In genomic region chr7:136275651-136276050, GRCm38 (mm10) we compare ENCODE assay signal across 20 mouse cellular contexts.
DNase-seq lines count a peak whose midpoint lies in the region; ATAC-seq and TF ChIP-seq lines count a peak whose summit lies in the region.
"Had no signal": no experiment of that assay in that cellular context is flagged by ENCODE, and none has a peak within 500 bp of the region (broad histone marks: within the 10 kb centered on the region; RNA-seq: fewer than 3 reads in every experiment).

No protein-coding gene starts in this region.

- no peaks in the 10 kb centered on the region for H3K36me3 ChIP-seq in heart, embryonic 15.5 days
- H3K36me3 ChIP-seq in heart, adult 2 months (ENCODE audit: control insufficient read depth, insufficient read depth, low read length) = no peaks in the 10 kb centered on the region
- no peaks in the 10 kb centered on the region for H3K36me3 ChIP-seq in midbrain, embryonic 14.5 days (ENCODE audit: control insufficient read depth, insufficient read depth, low read length)
- H3K36me3 ChIP-seq in midbrain, embryonic 15.5 days (replicated peaks) = no peaks in the 10 kb centered on the region
- H3K36me3 ChIP-seq: embryonic facial prominence, embryonic 12.5 days; forebrain, embryonic 15.5 days; heart, embryonic 10.5 days; hindbrain, embryonic 10.5 days; intestine, embryonic 15.5 days had no signal

- WGBS in heart, embryonic 15.5 days = 54% methylated on average over 10 of the region's 10 CpGs
- 65% methylated on average over 10 of the region's 10 CpGs for WGBS in heart, adult 2 months
- 49% methylated on average over 10 of the region's 10 CpGs for WGBS in midbrain, embryonic 14.5 days
- WGBS in midbrain, embryonic 15.5 days = 44% methylated on average over 10 of the region's 10 CpGs

- no peaks in the 10 kb centered on the region for H3K9me3 ChIP-seq in heart, embryonic 15.5 days (replicated peaks)
- no peaks in the 10 kb centered on the region for H3K9me3 ChIP-seq in midbrain, embryonic 14.5 days (ENCODE audit: control insufficient read depth, low read length)
- H3K9me3 ChIP-seq in midbrain, embryonic 15.5 days = no peaks in the 10 kb centered on the region
- H3K9me3 ChIP-seq: embryonic facial prominence, embryonic 12.5 days; forebrain, embryonic 15.5 days; heart, embryonic 10.5 days; hindbrain, embryonic 10.5 days; intestine, embryonic 15.5 days had no signal

- H3K4me3 ChIP-seq in heart, embryonic 15.5 days = no peak overlapping the region
- H3K4me3 ChIP-seq in heart, adult 2 months = no peak overlapping the region
- H3K4me3 ChIP-seq in midbrain, embryonic 14.5 days (replicated peaks; ENCODE audit: low read depth, low read length) = no peak overlapping the region
- no peak overlapping the region for H3K4me3 ChIP-seq in midbrain, embryonic 15.5 days
- H3K4me3 ChIP-seq: embryonic facial prominence, embryonic 12.5 days; forebrain, embryonic 15.5 days; heart, embryonic 10.5 days; hindbrain, embryonic 10.5 days; intestine, embryonic 15.5 days had no signal

- no peak for TF ChIP-seq EP300 in heart, adult 2 months (IDR thresholded peaks at IDR 0.05; ENCODE audit: insufficient read depth, low read depth, low read length)

- no peak overlapping the region for H3K9ac ChIP-seq in heart, embryonic 15.5 days
- no peak overlapping the region for H3K9ac ChIP-seq in heart, adult 2 months (ENCODE audit: low read depth, low read length)
- H3K9ac ChIP-seq in midbrain, embryonic 14.5 days (replicated peaks; ENCODE audit: low read length) = no peak overlapping the region
- no peak overlapping the region for H3K9ac ChIP-seq in midbrain, embryonic 15.5 days
- H3K9ac ChIP-seq: embryonic facial prominence, embryonic 12.5 days; forebrain, embryonic 15.5 days; hindbrain, embryonic 14.5 days; intestine, embryonic 15.5 days had no signal

- H3K27me3 ChIP-seq in heart, embryonic 15.5 days = peaks cover 5% of the 10 kb centered on the region; the same call in 1 of the 2 replicates
- H3K27me3 ChIP-seq in heart, adult 2 months (ENCODE audit: control insufficient read depth, insufficient read depth, low read length) = no peaks in the 10 kb centered on the region
- no peaks in the 10 kb centered on the region for H3K27me3 ChIP-seq in midbrain, embryonic 14.5 days (ENCODE audit: control insufficient read depth, insufficient read depth, low read length)
- H3K27me3 ChIP-seq in midbrain, embryonic 15.5 days (replicated peaks) = no peaks in the 10 kb centered on the region
- H3K27me3 ChIP-seq: embryonic facial prominence, embryonic 12.5 days; intestine, embryonic 15.5 days; Patski had no signal

- H3K27ac ChIP-seq in heart, embryonic 15.5 days = no peak overlapping the region
- no peak overlapping the region for H3K27ac ChIP-seq in heart, adult 2 months
- H3K27ac ChIP-seq in midbrain, embryonic 14.5 days (replicated peaks; ENCODE audit: low read depth, low read length) = no peak overlapping the region
- no peak overlapping the region for H3K27ac ChIP-seq in midbrain, embryonic 15.5 days
- H3K27ac ChIP-seq: embryonic facial prominence, embryonic 12.5 days; forebrain, embryonic 15.5 days; heart, embryonic 10.5 days; hindbrain, embryonic 10.5 days; hindbrain, embryonic 14.5 days; intestine, embryonic 15.5 days had no signal

- H3K79me2 ChIP-seq in heart, adult 2 months (replicated peaks; ENCODE audit: control insufficient read depth, insufficient read depth, low read length) = no peaks in the 10 kb centered on the region

- H3K4me1 ChIP-seq in heart, embryonic 15.5 days (replicated peaks) = no peaks in the 10 kb centered on the region
- H3K4me1 ChIP-seq in heart, adult 2 months (ENCODE audit: control insufficient read depth, insufficient read depth, low read length) = no peaks in the 10 kb centered on the region
- no peaks in the 10 kb centered on the region for H3K4me1 ChIP-seq in midbrain, embryonic 14.5 days (ENCODE audit: control insufficient read depth, insufficient read depth, low read length)
- H3K4me1 ChIP-seq in midbrain, embryonic 15.5 days = peaks cover 3% of the 10 kb centered on the region; the same call in 1 of the 2 replicates
- H3K4me1 ChIP-seq: embryonic facial prominence, embryonic 12.5 days; forebrain, embryonic 15.5 days; heart, embryonic 10.5 days; hindbrain, embryonic 10.5 days; intestine, embryonic 15.5 days had no signal

- no peak for TF ChIP-seq POLR2A in heart, adult 2 months (IDR thresholded peaks at IDR 0.05; ENCODE audit: insufficient read depth, low read depth, low read length)

- ATAC-seq in heart, embryonic 15.5 days (replicated peaks; ENCODE audit: insufficient number of reproducible peaks, insufficient read depth, low FRiP score, low read depth) = no peak
- ATAC-seq in midbrain, embryonic 14.5 days (ENCODE audit: low FRiP score, low TSS enrichment) = no peak
- ATAC-seq in midbrain, embryonic 15.5 days (replicated peaks) = no peak
- ATAC-seq: forebrain, embryonic 15.5 days; intestine, embryonic 15.5 days; Patski had no signal

- intact Hi-C loops in heart, adult 2 months (cut with DNase I) = no loop called here

- peak; percentile 10 for DNase-seq in heart, adult 11 months
- no peak for DNase-seq in heart, adult 8-10 months (ENCODE audit: low spot score)
- DNase-seq in heart, adult 2 months = no peak
- peak; percentile 58 for DNase-seq in midbrain, embryonic 14.5 days
- DNase-seq in retina, postnatal 1 day = peak; percentile 87
- DNase-seq in right cerebral cortex, postnatal 4 days = no peak
- DNase-seq: adrenal gland, adult 2 months; adrenal gland, postnatal 25 days; cerebellum, adult 2 months; cerebellum, postnatal 10 days; kidney, adult 18-20 months had no signal

- peak overlapping the region; percentile 26; the same call in 1 of the 2 replicates for H3K4me2 ChIP-seq in heart, embryonic 15.5 days
- H3K4me2 ChIP-seq in midbrain, embryonic 14.5 days (ENCODE audit: low read length) = no peak overlapping the region
- H3K4me2 ChIP-seq in midbrain, embryonic 15.5 days = no peak overlapping the region
- H3K4me2 ChIP-seq: embryonic facial prominence, embryonic 12.5 days; forebrain, embryonic 15.5 days; hindbrain, embryonic 14.5 days; intestine, embryonic 15.5 days had no signal

- TF ChIP-seq CTCF in heart, adult 2 months (IDR thresholded peaks at IDR 0.05) = no peak

Comparison
In these comparisons a context has a peak if more than half of its experiments do, and no peak if none do; other contexts are left out.
1. DNase-seq: peak in heart, adult 11 months (single experiment), midbrain, embryonic 14.5 days (single experiment) and retina, postnatal 1 day (single experiment); none in heart, adult 8-10 months (single experiment), heart, adult 2 months (0 of 2) and right cerebral cortex, postnatal 4 days (single experiment).